Mouse (Mus musculus): ENCODE measurements around the gene Tsga10.

DNA sequence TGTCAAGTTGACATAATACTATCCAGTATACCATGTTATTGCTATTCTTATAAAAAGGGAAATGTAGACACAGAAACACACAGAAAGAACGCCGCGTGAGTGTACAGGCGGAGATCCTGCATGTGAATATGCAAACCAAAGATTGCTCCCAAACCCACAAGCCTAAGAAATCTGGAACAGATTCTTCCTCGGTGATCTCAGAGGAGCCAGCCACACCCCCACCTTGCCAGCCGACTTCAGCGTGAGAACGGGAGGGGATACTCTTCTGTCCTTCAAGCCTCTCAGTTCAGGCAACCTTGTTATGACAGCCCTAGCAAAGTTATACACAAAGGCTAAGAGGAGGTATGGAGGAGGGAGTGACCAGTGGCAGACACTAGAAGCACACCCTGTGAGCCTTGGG lies 136.9 kb downstream of the Tsga10 start:
- TF ChIP-seq CTCF (conservative IDR thresholded peaks at IDR 0.05 in 1 of 2, IDR thresholded peaks at IDR 0.05 in 1 of 2; ENCODE audit: low read depth in 2 of 2, low read length in 2 of 2) (no peak), ZC3H11A (IDR thresholded peaks at IDR 0.05; ENCODE audit: low read depth, low read length) (no peak), HCFC1 (IDR thresholded peaks at IDR 0.05; ENCODE audit: low read depth, low read length) (no peak), TCF12 (IDR thresholded peaks at IDR 0.05; ENCODE audit: low read depth, low read length) (no peak), POLR2A (IDR thresholded peaks at IDR 0.05; ENCODE audit: low read depth, low read length) (no peak), UBTF (IDR thresholded peaks at IDR 0.05; ENCODE audit: low read depth, low read length) (no peak), ZNF384 (IDR thresholded peaks at IDR 0.05; ENCODE audit: low read depth, low read length) (no peak), SIN3A (IDR thresholded peaks at IDR 0.05; ENCODE audit: low read length) (no peak), MAFK (IDR thresholded peaks at IDR 0.05; ENCODE audit: insufficient replicate concordance, low read length) (no peak), USF1 (IDR thresholded peaks at IDR 0.05; ENCODE audit: low read depth, low read length) (no peak), MAX (IDR thresholded peaks at IDR 0.05; ENCODE audit: low read length) (no peak), EP300 (IDR thresholded peaks at IDR 0.05; ENCODE audit: low read length) (no peak)
